Mouse (Mus musculus) stomach, postnatal 0 days (tissue): ENCODE measurements around the gene Sh2b2. TPM values are rescaled to one million over a fixed set of nuclear protein-coding genes. Genes with fewer than 3 reads are reported as not detected.

Experiments used
- ATAC-seq: fragments of 200-750 bp; cut with Nextera tagmentation; 2 replicates; pipeline ENCODE4 v1.8.0; 2017; ENCODE audit not compliant: low FRiP score, low TSS enrichment
- DNase-seq: peaks from one replicate; pipeline ENCODE4 v3.0.0-alpha.2; 2016; ENCODE audit warnings: low spot score
- H3K27ac ChIP-seq: fragments of 300-500 bp; sonication (generic); replicated peaks from 2 replicates; pipeline ENCODE4 v1.5.1; 2014; ENCODE audit warnings: mild to moderate bottlenecking, control low read depth
- H3K27me3 ChIP-seq: fragments of 300-500 bp; sonication (generic); 2 replicates; pipeline ENCODE4 v1.6.1; 2014; ENCODE audit warnings: low read length; ENCODE audit not compliant: control insufficient read depth, insufficient read depth
- H3K36me3 ChIP-seq: fragments of 300-500 bp; sonication (generic); 2 replicates; pipeline ENCODE4 v1.6.1; 2014; ENCODE audit warnings: low read length, mixed read lengths; ENCODE audit not compliant: control insufficient read depth, insufficient read depth
- H3K4me1 ChIP-seq: fragments of 300-500 bp; sonication (generic); replicated peaks from 2 replicates; pipeline ENCODE4 v1.6.1; 2014; ENCODE audit warnings: antibody characterized with exemption; ENCODE audit not compliant: control insufficient read depth, insufficient read depth
- H3K4me2 ChIP-seq: fragments of 300-500 bp; sonication (generic); replicated peaks from 2 replicates; pipeline ENCODE4 v1.6.1; 2014; ENCODE audit warnings: low read depth, mild to moderate bottlenecking, control low read depth, moderate library complexity
- H3K4me3 ChIP-seq: fragments of 300-500 bp; sonication (generic); 2 replicates; pipeline ENCODE4 v1.5.1; 2014; ENCODE audit warnings: low read depth, low read length, control low read depth
- H3K9ac ChIP-seq: fragments of 300-500 bp; sonication (generic); 2 replicates; pipeline ENCODE4 v1.6.1; 2014; ENCODE audit warnings: mild to moderate bottlenecking, low read length, control low read depth, mixed read lengths
- H3K9me3 ChIP-seq: fragments of 300-500 bp; sonication (generic); 2 replicates; pipeline ENCODE4 v1.6.1; 2016; ENCODE audit warnings: low read length; ENCODE audit not compliant: control insufficient read depth
- CTCF ChIP-seq: IDR thresholded peaks from 2 replicates; pipeline ENCODE4 v1.5.1; 2016; ENCODE audit warnings: antibody characterized with exemption, low read depth, mild to moderate bottlenecking, moderate library complexity
- EP300 ChIP-seq: optimal IDR thresholded peaks from 2 replicates; pipeline ENCODE3; 2016; ENCODE audit warnings: antibody characterized with exemption
- WGBS: fragments of 180-500 bp; shearing (Covaris S2); extraction: QIAGEN DNeasy Blood & Tissue Kit; methylation state at CpG from one replicate; pipeline ENCODE4 v1.1.7; 2014; 5-methylcytosine and 5-hydroxymethylcytosine counted together
- polyA plus RNA-seq: library from polyadenylated mRNA; unstranded; fragments of >200 nt; fragmentation: Nextera tagmentation; extraction: Ambion mirVana; gene quantifications from 2 replicates; pipeline ENCODE4 v1.2.1, GENCODE M21; 2015

The Sh2b2 gene
- polyA plus RNA-seq, 1 experiment from 2014 or later: 0.92 TPM

DNA sequence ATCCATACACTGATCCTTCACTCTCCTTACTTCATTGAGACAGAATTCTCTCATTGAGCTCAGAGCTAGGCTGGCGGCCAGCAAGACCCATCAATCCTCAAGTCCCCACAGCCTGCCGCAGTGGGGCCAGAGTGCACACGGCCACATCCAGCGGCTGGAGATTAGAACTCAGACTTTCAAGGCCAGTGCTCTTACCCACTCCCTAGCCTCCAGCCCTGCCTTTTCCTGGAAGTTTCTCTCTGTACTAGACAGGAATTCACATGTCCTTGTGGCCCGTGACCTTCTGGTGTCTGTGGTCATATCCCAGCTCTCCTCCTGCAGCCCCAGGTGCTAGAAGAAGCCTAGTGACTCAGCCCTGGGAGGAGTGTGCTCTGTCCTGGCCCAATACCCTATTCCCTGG lies 9.7 kb downstream of the Sh2b2 start:
- no peak overlapping the region for H3K4me2 ChIP-seq
- no peak for TF ChIP-seq CTCF
- no peak for TF ChIP-seq EP300
- no peaks in the 10 kb centered on the region for H3K9me3 ChIP-seq
- no peaks in the 10 kb centered on the region for H3K4me1 ChIP-seq
- ATAC-seq (no peak), DNase-seq (no peak)
- H3K27ac ChIP-seq: no peak overlapping the region
- WGBS: 53% methylated on average over 5 of the region's 5 CpGs
- no peak overlapping the region for H3K4me3 ChIP-seq
- no peak overlapping the region for H3K9ac ChIP-seq
- H3K27me3 ChIP-seq: peaks cover 2% of the 10 kb centered on the region; the same call in 1 of the 2 replicates
- no peaks in the 10 kb centered on the region for H3K36me3 ChIP-seq

DNA sequence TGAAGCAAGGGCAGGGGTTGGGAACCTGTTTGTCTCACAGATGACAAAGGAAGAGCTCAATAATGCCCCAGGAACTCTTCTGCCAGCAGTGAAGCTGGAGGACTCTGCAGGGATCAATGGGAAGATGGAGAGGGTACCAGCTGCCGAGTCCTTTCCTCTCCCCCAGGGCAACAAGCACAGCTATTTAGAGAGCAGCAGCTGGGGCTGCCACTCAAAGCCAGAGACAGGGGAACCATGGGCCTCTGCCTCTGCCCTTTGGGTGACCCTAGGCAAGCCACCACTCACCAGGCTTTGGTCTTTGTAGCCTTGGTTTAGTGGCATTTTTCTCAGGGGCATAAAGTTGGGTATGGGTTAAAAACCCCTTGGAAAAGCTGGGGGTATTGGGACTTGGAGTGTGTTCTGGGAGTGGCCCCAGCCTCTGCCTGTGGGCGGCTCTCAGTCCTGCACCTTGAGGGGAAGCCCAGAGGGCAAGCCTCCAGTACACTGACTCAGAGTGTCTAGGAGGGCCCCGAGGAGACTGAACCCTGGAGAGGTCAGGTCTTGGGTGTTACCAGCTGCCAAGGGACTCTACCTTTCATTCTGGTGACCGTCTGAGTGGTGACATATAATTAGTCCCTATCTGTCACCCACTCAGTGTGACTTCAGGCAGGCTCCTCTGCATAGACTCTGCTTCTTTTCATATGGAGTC lies 15.9 kb downstream of the Sh2b2 start:
- no peak for TF ChIP-seq EP300
- ATAC-seq (0 out of 2 replicates have a peak, but pooled peaks have one; percentile 13), DNase-seq (no peak)
- no peak overlapping the region for H3K9ac ChIP-seq
- H3K4me1 ChIP-seq: no peaks in the 10 kb centered on the region
- WGBS: 57% methylated on average over 4 of the region's 4 CpGs
- no peaks in the 10 kb centered on the region for H3K27me3 ChIP-seq
- no peaks in the 10 kb centered on the region for H3K36me3 ChIP-seq
- H3K9me3 ChIP-seq: no peaks in the 10 kb centered on the region
- H3K4me3 ChIP-seq: no peak overlapping the region
- H3K27ac ChIP-seq: no peak overlapping the region
- H3K4me2 ChIP-seq: no peak overlapping the region

DNA sequence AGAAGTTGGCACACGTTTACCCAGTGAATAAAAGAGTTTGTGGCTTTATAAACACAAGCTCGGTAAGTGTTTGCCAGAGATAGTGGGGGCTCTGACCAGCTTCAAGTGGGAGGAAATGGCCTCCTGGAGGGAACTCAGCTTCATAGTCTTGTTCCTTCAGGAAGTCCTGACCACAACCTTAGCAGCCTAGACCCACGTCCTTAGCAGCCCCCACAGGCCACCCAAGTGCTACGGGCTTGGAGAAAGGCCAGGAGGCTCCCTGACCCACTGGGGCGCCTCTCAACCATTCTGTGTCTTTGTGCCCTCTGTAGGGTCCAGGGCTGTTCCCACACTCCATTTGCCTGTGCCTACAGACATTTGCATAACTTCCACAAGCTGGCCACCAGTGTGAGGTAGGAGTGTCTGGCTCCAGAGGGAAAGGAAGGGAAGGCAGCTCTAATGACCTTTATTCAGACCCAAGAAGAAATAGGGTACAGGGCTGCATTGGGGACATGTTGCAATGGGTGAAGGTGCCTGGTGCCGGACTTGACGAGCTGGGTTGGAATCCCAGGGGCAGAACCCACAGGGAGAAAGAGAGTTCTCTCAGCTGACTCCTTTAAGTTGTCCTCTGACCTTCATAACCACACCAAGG lies 20.0 kb downstream of the Sh2b2 start:
- no peak for DNase-seq
- Histone ChIP-seq H3K27ac (no peak overlapping the region), H3K9ac (no peak overlapping the region), H3K4me3 (no peak overlapping the region), H3K4me2 (no peak overlapping the region), H3K36me3 (no peaks in the 10 kb centered on the region), H3K27me3 (no peaks in the 10 kb centered on the region), H3K4me1 (no peaks in the 10 kb centered on the region), H3K9me3 (no peaks in the 10 kb centered on the region)
- 67% methylated on average over 7 of the region's 7 CpGs for whole genome bisulfite sequencing
- ATAC-seq: 0 out of 2 replicates have a peak, but pooled peaks have one; percentile 27
- TF ChIP-seq EP300 (no peak), CTCF (no peak)

DNA sequence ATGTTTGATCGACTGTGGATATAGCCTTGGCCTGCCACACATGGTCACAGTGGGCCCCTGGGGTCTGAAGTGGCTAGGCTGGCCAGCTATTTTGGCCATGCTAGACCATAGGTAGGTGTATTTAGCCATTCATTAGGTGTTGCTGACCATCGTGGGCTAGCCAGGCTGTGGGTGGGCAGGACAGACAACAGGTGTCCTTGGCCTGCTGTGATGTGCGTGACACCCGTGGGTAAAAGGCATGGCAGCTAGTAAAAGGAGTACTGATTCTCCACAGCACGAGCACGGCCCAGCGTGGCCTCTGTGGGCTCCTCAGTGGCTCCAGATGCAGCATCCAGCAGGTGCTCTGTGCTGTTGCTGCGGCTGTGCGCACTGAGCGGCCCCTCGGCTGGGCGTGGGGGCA lies 27.8 kb downstream of the Sh2b2 start:
- Histone ChIP-seq H3K36me3 (no peaks in the 10 kb centered on the region), H3K4me3 (no peak overlapping the region), H3K27me3 (no peaks in the 10 kb centered on the region), H3K4me2 (no peak overlapping the region), H3K9ac (no peak overlapping the region), H3K27ac (no peak overlapping the region), H3K9me3 (no peaks in the 10 kb centered on the region), H3K4me1 (no peaks in the 10 kb centered on the region)
- ATAC-seq (no peak), DNase-seq (no peak)
- WGBS: 87% methylated on average over 12 of the region's 12 CpGs
- TF ChIP-seq EP300 (no peak), CTCF (no peak)

DNA sequence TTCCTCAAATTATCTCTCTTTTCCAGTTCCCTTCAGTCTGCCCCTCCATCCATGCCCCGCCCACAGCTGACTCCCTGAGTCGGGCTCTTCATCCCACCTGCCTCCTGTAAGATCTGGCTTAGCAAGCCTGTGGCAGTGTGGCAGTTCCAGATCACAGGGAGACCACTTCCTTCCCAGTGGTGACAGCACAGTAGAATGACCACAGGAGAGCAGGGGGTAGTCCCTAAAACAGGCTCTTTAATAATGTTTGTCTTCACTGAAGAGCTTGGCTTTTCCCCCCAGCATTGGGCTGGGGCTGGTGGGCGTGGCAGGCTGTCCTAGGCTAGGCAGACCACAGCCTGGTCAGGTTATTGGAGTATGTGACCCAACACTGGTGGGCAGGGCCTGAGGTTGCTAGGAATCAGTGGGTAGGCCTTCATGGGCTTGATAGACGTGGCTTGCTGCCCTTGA lies 28.4 kb downstream of the Sh2b2 start:
- TF ChIP-seq CTCF: no peak
- no peak for TF ChIP-seq EP300
- 61% methylated on average over 4 of the region's 4 CpGs for WGBS
- H3K4me1 ChIP-seq: no peaks in the 10 kb centered on the region
- no peak for DNase-seq
- no peaks in the 10 kb centered on the region for H3K36me3 ChIP-seq
- H3K4me3 ChIP-seq: no peak overlapping the region
- H3K27me3 ChIP-seq: no peaks in the 10 kb centered on the region
- no peak overlapping the region for H3K9ac ChIP-seq
- ATAC-seq: no peak
- H3K9me3 ChIP-seq: no peaks in the 10 kb centered on the region
- H3K4me2 ChIP-seq: no peak overlapping the region
- no peak overlapping the region for H3K27ac ChIP-seq

DNA sequence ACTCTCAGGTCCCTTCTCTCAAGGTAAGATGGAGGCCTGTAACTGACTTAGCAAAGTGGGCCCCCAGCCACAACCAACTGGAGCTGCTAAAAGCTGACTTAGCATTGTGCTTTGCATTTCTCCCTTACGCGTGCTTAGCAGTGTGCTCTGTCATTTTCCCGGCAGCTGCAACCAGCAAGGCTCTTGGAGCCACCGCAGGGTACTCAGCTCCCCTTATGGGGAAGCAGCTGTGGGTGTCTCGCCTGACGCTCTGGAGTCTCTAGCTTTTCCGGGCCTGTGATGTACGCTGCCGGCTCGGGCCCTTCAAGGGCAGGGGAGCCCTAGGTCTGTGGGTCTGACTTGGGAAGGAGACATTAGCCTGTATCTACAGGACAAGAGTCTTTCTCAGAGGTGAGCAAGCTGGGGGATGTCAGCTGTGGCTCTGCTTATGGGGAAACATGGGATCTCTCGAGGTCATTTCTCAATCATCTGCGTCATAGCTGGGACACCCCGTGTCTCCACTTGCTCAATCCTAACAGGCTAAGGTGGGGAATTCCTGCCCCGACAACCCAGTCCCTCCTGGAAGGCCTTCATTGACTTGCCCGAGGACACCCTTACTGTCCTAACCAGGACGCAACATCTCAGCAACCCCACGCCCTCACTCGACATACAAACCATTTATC lies 29.2 kb downstream of the Sh2b2 start:
- no peak overlapping the region for H3K4me2 ChIP-seq
- H3K36me3 ChIP-seq: no peaks in the 10 kb centered on the region
- no peak for DNase-seq
- no peak overlapping the region for H3K27ac ChIP-seq
- TF ChIP-seq EP300 (no peak), CTCF (no peak)
- H3K4me1 ChIP-seq: no peaks in the 10 kb centered on the region
- no peak for ATAC-seq
- whole genome bisulfite sequencing: 74% methylated on average over 18 of the region's 18 CpGs
- no peaks in the 10 kb centered on the region for H3K27me3 ChIP-seq
- no peaks in the 10 kb centered on the region for H3K9me3 ChIP-seq
- H3K4me3 ChIP-seq: no peak overlapping the region
- H3K9ac ChIP-seq: no peak overlapping the region
